Mouse (Mus musculus): Measurements from ENCODE around the gene Wdr5b. TPM values are rescaled to one million over a fixed set of nuclear protein-coding genes. Genes with fewer than 3 reads are reported as not detected.

Gene Wdr5b
- total and polyA plus RNA-seq, 2 experiments from 2014 or later: 6.8 to 12.2 TPM

GRCm38 (mm10) chr16:36041625-36042020, 633 bp downstream of the Wdr5b start:
- ATAC-seq: no peak
- 30% methylated on average over 11 of the region's 11 CpGs for WGBS
- Histone ChIP-seq H3K27me3 (ENCODE audit: insufficient read depth, low read length) (no peaks in the 10 kb centered on the region), H3K27ac (ENCODE audit: low read depth, low read length) (peak overlapping the region; percentile 83), H3K36me3 (ENCODE audit: insufficient read depth) (peaks cover 36% of the 10 kb centered on the region), H3K4me1 (ENCODE audit: insufficient read depth) (peaks cover 9% of the 10 kb centered on the region; the same call in 1 of the 2 replicates), H3K4me3 (ENCODE audit: low read depth, low read length) (peak overlapping the region; percentile 58), H3K9ac (peak overlapping the region; percentile 59), H3K4me2 (ENCODE audit: low read depth) (peak overlapping the region; percentile 78), H3K9me3 (ENCODE audit: low read length) (no peaks in the 10 kb centered on the region)
- DNase-seq: no peak
- no peak for TF ChIP-seq CTCF (IDR thresholded peaks at IDR 0.05; ENCODE audit: low read depth)

GRCm38 (mm10) chr16:36043073-36043472, 2.1 kb downstream of the Wdr5b start:
- no peak overlapping the region for H3K9ac ChIP-seq
- 89% methylated on average over 10 of the region's 10 CpGs for WGBS
- H3K27ac ChIP-seq (ENCODE audit: low read depth, low read length): no peak overlapping the region
- ATAC-seq: no peak
- H3K27me3 ChIP-seq (ENCODE audit: insufficient read depth, low read length): no peaks in the 10 kb centered on the region
- H3K36me3 ChIP-seq (ENCODE audit: insufficient read depth): peaks cover 43% of the 10 kb centered on the region
- TF ChIP-seq CTCF (IDR thresholded peaks at IDR 0.05; ENCODE audit: low read depth): no peak
- no peaks in the 10 kb centered on the region for H3K9me3 ChIP-seq (ENCODE audit: low read length)
- no peak overlapping the region for H3K4me2 ChIP-seq (ENCODE audit: low read depth)
- H3K4me3 ChIP-seq (ENCODE audit: low read depth, low read length): no peak overlapping the region
- peaks cover 9% of the 10 kb centered on the region; the same call in 1 of the 2 replicates for H3K4me1 ChIP-seq (ENCODE audit: insufficient read depth)
- no peak for DNase-seq

- WGBS: 89% methylated on average over 4 of the region's 4 CpGs
- H3K4me2 ChIP-seq (ENCODE audit: low read depth): no peak overlapping the region
- DNase-seq (no peak), ATAC-seq (no peak)
- H3K9ac ChIP-seq: no peak overlapping the region
- no peaks in the 10 kb centered on the region for H3K9me3 ChIP-seq (ENCODE audit: low read length)
- no peak overlapping the region for H3K27ac ChIP-seq (ENCODE audit: low read depth, low read length)
- peaks cover 52% of the 10 kb centered on the region for H3K36me3 ChIP-seq (ENCODE audit: insufficient read depth)
- peaks cover 9% of the 10 kb centered on the region; the same call in 1 of the 2 replicates for H3K4me1 ChIP-seq (ENCODE audit: insufficient read depth)
- no peaks in the 10 kb centered on the region for H3K27me3 ChIP-seq (ENCODE audit: insufficient read depth, low read length)
- TF ChIP-seq CTCF (IDR thresholded peaks at IDR 0.05; ENCODE audit: low read depth): no peak
- no peak overlapping the region for H3K4me3 ChIP-seq (ENCODE audit: low read depth, low read length)
Measured at GRCm38 (mm10) chr16:36043964-36044363, 3.0 kb downstream of the Wdr5b start.

DNA sequence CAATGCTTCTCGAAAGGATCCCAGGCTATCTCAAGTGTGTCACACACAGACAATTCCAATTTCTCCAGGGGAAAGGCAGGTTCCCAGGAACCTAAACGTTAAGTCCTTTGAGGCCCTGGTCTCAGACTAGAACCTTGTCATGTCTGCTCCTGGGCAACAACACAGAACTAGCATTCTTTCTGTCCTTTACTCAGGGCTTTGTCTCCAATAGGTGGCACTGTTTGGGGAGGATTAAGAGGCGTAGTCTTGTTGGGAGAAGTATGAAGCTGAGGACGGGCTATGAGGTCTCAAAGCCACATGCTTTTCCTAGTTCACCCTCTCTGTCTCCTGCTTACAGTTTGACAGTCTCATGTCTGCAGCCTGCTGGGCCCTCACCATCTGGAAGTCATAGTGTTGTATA, 6.5 kb downstream of the Wdr5b start:
- H3K4me3 ChIP-seq (ENCODE audit: low read depth, low read length): no peak overlapping the region
- TF ChIP-seq CTCF (IDR thresholded peaks at IDR 0.05; ENCODE audit: low read depth): no peak
- H3K27ac ChIP-seq (ENCODE audit: low read depth, low read length): no peak overlapping the region
- no peaks in the 10 kb centered on the region for H3K9me3 ChIP-seq (ENCODE audit: low read length)
- H3K4me2 ChIP-seq (ENCODE audit: low read depth): no peak overlapping the region
- DNase-seq (no peak), ATAC-seq (no peak)
- no peak overlapping the region for H3K9ac ChIP-seq
- H3K4me1 ChIP-seq (ENCODE audit: insufficient read depth): no peaks in the 10 kb centered on the region
- no peaks in the 10 kb centered on the region for H3K27me3 ChIP-seq (ENCODE audit: insufficient read depth, low read length)
- 91% methylated on average over 4 of the region's 4 CpGs for WGBS
- peaks cover 74% of the 10 kb centered on the region for H3K36me3 ChIP-seq (ENCODE audit: insufficient read depth)

DNA sequence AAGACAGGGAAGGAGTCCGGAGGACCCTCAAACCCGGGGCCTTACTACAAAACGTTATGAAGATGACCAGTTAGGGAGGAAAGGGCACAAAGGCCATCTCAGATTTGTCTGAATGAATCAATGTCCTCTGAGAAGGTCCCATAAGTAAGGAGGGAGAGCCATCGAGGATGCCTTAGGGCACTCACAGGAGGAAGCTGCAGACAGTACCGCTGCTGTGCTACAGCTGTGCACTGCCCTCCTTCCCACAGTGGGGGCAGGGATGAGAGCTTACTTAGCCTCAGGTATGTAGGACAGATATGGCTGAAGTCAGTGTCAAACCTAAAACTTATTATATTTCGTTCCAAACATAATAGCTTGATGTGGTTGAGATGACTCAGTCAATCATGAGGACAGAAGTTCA, 10.5 kb downstream of the Wdr5b start:
- TF ChIP-seq CTCF (IDR thresholded peaks at IDR 0.05; ENCODE audit: low read depth): no peak
- H3K4me1 ChIP-seq (ENCODE audit: insufficient read depth): no peaks in the 10 kb centered on the region
- ATAC-seq: no peak
- H3K36me3 ChIP-seq (ENCODE audit: insufficient read depth): peaks cover 43% of the 10 kb centered on the region
- no peak for DNase-seq
- no peak overlapping the region for H3K4me2 ChIP-seq (ENCODE audit: low read depth)
- no peak overlapping the region for H3K27ac ChIP-seq (ENCODE audit: low read depth, low read length)
- H3K9ac ChIP-seq: no peak overlapping the region
- WGBS: 94% methylated on average over 6 of the region's 6 CpGs
- H3K4me3 ChIP-seq (ENCODE audit: low read depth, low read length): no peak overlapping the region
- no peaks in the 10 kb centered on the region for H3K27me3 ChIP-seq (ENCODE audit: insufficient read depth, low read length)
- H3K9me3 ChIP-seq (ENCODE audit: low read length): no peaks in the 10 kb centered on the region

GRCm38 (mm10) chr16:36053524-36054275, 12.7 kb downstream of the Wdr5b start:
- no peaks in the 10 kb centered on the region for H3K27me3 ChIP-seq (ENCODE audit: insufficient read depth, low read length)
- DNase-seq (no peak), ATAC-seq (no peak)
- no peaks in the 10 kb centered on the region for H3K4me1 ChIP-seq (ENCODE audit: insufficient read depth)
- no peak overlapping the region for H3K9ac ChIP-seq
- H3K4me2 ChIP-seq (ENCODE audit: low read depth): no peak overlapping the region
- WGBS: 91% methylated on average over 6 of the region's 6 CpGs
- no peak overlapping the region for H3K27ac ChIP-seq (ENCODE audit: low read depth, low read length)
- no peak overlapping the region for H3K4me3 ChIP-seq (ENCODE audit: low read depth, low read length)
- H3K9me3 ChIP-seq (ENCODE audit: low read length): no peaks in the 10 kb centered on the region
- no peak for TF ChIP-seq CTCF (IDR thresholded peaks at IDR 0.05; ENCODE audit: low read depth)
- peaks cover 25% of the 10 kb centered on the region for H3K36me3 ChIP-seq (ENCODE audit: insufficient read depth)

- 95% methylated on average over 8 of the region's 8 CpGs for WGBS
- no peak overlapping the region for H3K4me2 ChIP-seq (ENCODE audit: low read depth)
- no peak for DNase-seq
- no peak overlapping the region for H3K9ac ChIP-seq
- no peak overlapping the region for H3K4me3 ChIP-seq (ENCODE audit: low read depth, low read length)
- no peak for ATAC-seq
- no peak overlapping the region for H3K27ac ChIP-seq (ENCODE audit: low read depth, low read length)
- H3K9me3 ChIP-seq (ENCODE audit: low read length): no peaks in the 10 kb centered on the region
- peaks cover 14% of the 10 kb centered on the region for H3K36me3 ChIP-seq (ENCODE audit: insufficient read depth)
- TF ChIP-seq CTCF (IDR thresholded peaks at IDR 0.05; ENCODE audit: low read depth): no peak
- H3K4me1 ChIP-seq (ENCODE audit: insufficient read depth): no peaks in the 10 kb centered on the region
- no peaks in the 10 kb centered on the region for H3K27me3 ChIP-seq (ENCODE audit: insufficient read depth, low read length)
Measured at GRCm38 (mm10) chr16:36054920-36055319, 13.9 kb downstream of the Wdr5b start.
